8 mouse cellular contexts compared by ENCODE assay signal in genomic region chr2:116101221-116101620, GRCm38 (mm10). TPM values are rescaled to one million over a fixed set of nuclear protein-coding genes. Genes with fewer than 3 reads are reported as not detected.
A peak's percentile ranks its signal among the peaks of the same experiment; 100 is the strongest.
DNase-seq lines count a peak whose midpoint lies in the region; ATAC-seq and TF ChIP-seq lines count a peak whose summit lies in the region.

No protein-coding gene starts in this region.

- H3K4me2 ChIP-seq in forebrain, postnatal 0 days (ENCODE audit: low read depth) = no peak overlapping the region
- H3K4me2 ChIP-seq in forebrain, embryonic 16.5 days (ENCODE audit: low read length) = no peak overlapping the region

- TF ChIP-seq CTCF in forebrain, postnatal 0 days (IDR thresholded peaks at IDR 0.05; ENCODE audit: low read depth) = peak; percentile 70
- 0 out of 2 replicates have a peak, but pooled peaks have one; percentile 18 for TF ChIP-seq CTCF in bone marrow macrophage, adult 2 months (IDR thresholded peaks at IDR 0.05; ENCODE audit: low read depth, low read length)

- DNase-seq in forebrain, postnatal 0 days = peak; percentile 54
- DNase-seq in right cerebral cortex, adult 2 months (ENCODE audit: low spot score in 2 of 2) = peak; percentile 18 to 22
- no peak for DNase-seq in right cerebral cortex, postnatal 36 days (ENCODE audit: low spot score in 2 of 2)
- peak; percentile 31 to 71 for DNase-seq in kidney, adult 8-10 months
- DNase-seq in thymus, postnatal 4 days = peak; percentile 66

- no peaks in the 10 kb centered on the region for H3K36me3 ChIP-seq in forebrain, postnatal 0 days (ENCODE audit: insufficient read depth)
- no peaks in the 10 kb centered on the region for H3K36me3 ChIP-seq in forebrain, embryonic 16.5 days (ENCODE audit: control insufficient read depth, insufficient read depth)

- H3K9ac ChIP-seq in forebrain, postnatal 0 days = no peak overlapping the region
- H3K9ac ChIP-seq in forebrain, embryonic 16.5 days (replicated peaks; ENCODE audit: low read depth, low read length) = no peak overlapping the region

- no peak for ATAC-seq in forebrain, postnatal 0 days
- no peak for ATAC-seq in forebrain, embryonic 16.5 days
- ATAC-seq in megakaryocyte progenitor cell, adult 5-6 weeks (replicated peaks; ENCODE audit: poor library complexity) = peak; percentile 87

- H3K27me3 ChIP-seq in forebrain, postnatal 0 days (ENCODE audit: insufficient read depth, low read length) = no peaks in the 10 kb centered on the region
- no peaks in the 10 kb centered on the region for H3K27me3 ChIP-seq in forebrain, embryonic 16.5 days (replicated peaks; ENCODE audit: control insufficient read depth, insufficient read depth, low read length)

- H3K4me3 ChIP-seq in forebrain, postnatal 0 days (ENCODE audit: low read depth, low read length) = no peak overlapping the region
- no peak overlapping the region for H3K4me3 ChIP-seq in forebrain, embryonic 16.5 days (replicated peaks; ENCODE audit: low read length)
- no peak overlapping the region for H3K4me3 ChIP-seq in bone marrow macrophage, adult 2 months (ENCODE audit: insufficient read depth, low read length)

- H3K4me1 ChIP-seq in forebrain, postnatal 0 days (ENCODE audit: insufficient read depth) = no peaks in the 10 kb centered on the region
- H3K4me1 ChIP-seq in forebrain, embryonic 16.5 days (replicated peaks; ENCODE audit: control insufficient read depth, insufficient read depth, low read length) = no peaks in the 10 kb centered on the region; the same call in 1 of the 2 replicates
- no peaks in the 10 kb centered on the region for H3K4me1 ChIP-seq in bone marrow macrophage, adult 2 months (ENCODE audit: control insufficient read depth, insufficient read depth, low read length)

- no peak for TF ChIP-seq POLR2A in bone marrow macrophage, adult 2 months (IDR thresholded peaks at IDR 0.05; ENCODE audit: borderline replicate concordance, low read depth, low read length)

- no peak overlapping the region for H3K27ac ChIP-seq in forebrain, postnatal 0 days (ENCODE audit: low read depth, low read length)
- no peak overlapping the region for H3K27ac ChIP-seq in forebrain, embryonic 16.5 days (ENCODE audit: low read length)
- H3K27ac ChIP-seq in bone marrow macrophage, adult 2 months (ENCODE audit: insufficient read depth, low read depth, low read length) = no peak overlapping the region

- H3K9me3 ChIP-seq in forebrain, postnatal 0 days (ENCODE audit: low read length) = no peaks in the 10 kb centered on the region
- H3K9me3 ChIP-seq in forebrain, embryonic 16.5 days (ENCODE audit: control insufficient read depth, low read length) = no peaks in the 10 kb centered on the region

RNA-seq across cellular contexts. Expression of gene Meis2, which starts 35.6 kb away (rescaled TPM):
- total RNA-seq in forebrain, postnatal 0 days (2014; rRNA removed) = 204 and 227 TPM in 2 replicates
- 85.5 and 106 TPM in 2 replicates for polyA plus RNA-seq in forebrain, postnatal 0 days (2015; fragmentation: Nextera tagmentation; extraction: Ambion mirVana)
- polyA plus RNA-seq in forebrain, embryonic 16.5 days (2015; fragmentation: Nextera tagmentation; extraction: Ambion mirVana) = 143 and 154 TPM in 2 replicates
- not detected in 2 replicates for polyA plus RNA-seq in bone marrow macrophage, adult 2 months (2012; ENCODE audit: insufficient read depth, insufficient read length, missing spikeins)
- total RNA-seq in megakaryocyte progenitor cell, adult 5-6 weeks (2015) = not detected in 2 replicates
- total RNA-seq in megakaryocyte progenitor cell, adult 5-6 weeks (2017) = not detected in 2 replicates

Comparison
In these comparisons a context has a peak if more than half of its experiments do, and no peak if none do; other contexts are left out.
1. DNase-seq: peak in forebrain, postnatal 0 days (single experiment), right cerebral cortex, adult 2 months (2 of 2), kidney, adult 8-10 months (2 of 2) and thymus, postnatal 4 days (single experiment); none in right cerebral cortex, postnatal 36 days (0 of 2).
2. RNA of gene Meis2, which starts 35.6 kb away (polyA plus RNA-seq): 143 to 154 TPM in forebrain, embryonic 16.5 days and 85.5 to 106 TPM in forebrain, postnatal 0 days; not detected in bone marrow macrophage, adult 2 months; every median in the first group is over 10 times any median in the second.